Mouse (Mus musculus) left cerebral cortex, adult 9 months (tissue): ENCODE data around the gene Olfr988.
"Not testable (repeated sequence)": the region's sequence is repeated elsewhere in the genome, so short reads cannot be mapped to it uniquely, and the experiment has no call there.

ENCODE experiments used
- DNase-seq, 2 experiments: peaks; one replicate each; pipeline ENCODE4 v3.0.0; 2022; ENCODE audit warnings: low spot score in 2 of 2

The Olfr988 gene

GRCm38 (mm10) chr2:85363127-85363526 is at the start of gene Olfr988:
Olfr988 (minus strand) TSS chr2:85363227.
- DNase-seq: not testable (repeated sequence)

- no peak for DNase-seq
Observed at GRCm38 (mm10) chr2:85409369-85409768, 46.3 kb upstream of the Olfr988 start, which contains the start of gene Olfr992. Olfr992 (minus strand) TSS chr2:85409469.

- no peak for DNase-seq
Observed at GRCm38 (mm10) chr2:85339972-85340371, 23.1 kb downstream of the Olfr988 start.

- not testable (repeated sequence) for DNase-seq
Observed at GRCm38 (mm10) chr2:85339215-85339614, 23.8 kb downstream of the Olfr988 start, which contains the start of gene Olfr987. Olfr987 (minus strand) TSS chr2:85339315.

- peak in 1 of 2 experiments; percentile 2 for DNase-seq
Observed at GRCm38 (mm10) chr2:85319106-85319505, 43.9 kb downstream of the Olfr988 start.
